Mouse (Mus musculus) bone marrow, adult 2 months (tissue): ENCODE measurements around the gene Pgrmc1.

Source experiments
- CTCF ChIP-seq: fragments of 200-500 bp; IDR thresholded peaks from 2 replicates; pipeline ENCODE4 v1.5.1; 2011; ENCODE audit warnings: low read length, control low read depth; ENCODE audit not compliant: control insufficient read depth, insufficient read depth
- POLR2A ChIP-seq: fragments of 200-500 bp; IDR thresholded peaks from 2 replicates; pipeline ENCODE4 v1.6.1; 2011; ENCODE audit warnings: low read depth, mild to moderate bottlenecking, control low read depth, low read length, borderline replicate concordance; ENCODE audit not compliant: control insufficient read depth

GRCm38 (mm10) chrX:36609117-36609516 is 11.1 kb downstream of the Pgrmc1 start:
- no peak for TF ChIP-seq CTCF
- no peak for TF ChIP-seq POLR2A
